ENCODE assay signal across 8 mouse cellular contexts in the genomic region with DNA sequence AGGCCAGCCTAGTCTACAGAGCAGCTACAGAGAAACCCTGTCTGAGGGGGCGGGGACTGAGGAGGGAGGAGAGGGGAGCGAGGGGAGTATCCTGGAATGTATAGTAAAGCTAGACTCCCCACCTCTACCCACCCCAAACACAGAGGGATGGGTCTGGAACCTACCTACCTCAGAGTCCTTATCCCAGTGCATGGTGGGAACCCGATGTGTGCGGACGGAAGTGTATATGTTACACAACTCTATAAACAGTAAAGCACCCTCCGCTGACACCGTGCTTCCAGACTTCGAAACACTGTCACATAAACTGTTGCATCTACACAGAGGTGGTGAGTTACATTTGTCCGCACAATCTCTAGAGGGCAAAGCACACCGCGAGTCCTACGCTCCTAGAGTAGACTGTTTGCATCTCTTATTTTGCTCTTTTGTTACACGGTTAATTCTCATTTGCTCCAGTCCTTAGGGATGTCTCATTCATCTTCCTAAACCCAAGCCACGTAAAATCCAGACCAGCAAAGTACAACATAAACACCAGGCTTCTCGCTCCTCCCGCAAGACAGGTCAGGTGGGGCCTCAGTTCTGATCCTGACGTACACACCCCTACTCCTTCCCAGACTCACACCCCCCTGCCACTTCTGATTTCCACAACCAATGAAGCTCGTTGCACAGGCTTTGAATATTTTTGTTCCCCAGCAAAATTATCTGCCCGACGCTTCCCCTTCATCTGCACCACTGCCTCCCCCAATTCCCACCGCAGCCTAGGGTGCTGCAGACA. TPM values are rescaled to one million over a fixed set of nuclear protein-coding genes. Genes with fewer than 3 reads are reported as not detected.
DNase-seq lines count a peak whose midpoint lies in the region; ATAC-seq and TF ChIP-seq lines count a peak whose summit lies in the region.

No protein-coding gene starts in this region.

- under 1% methylated on average over 21 of the region's 21 CpGs for WGBS in bone marrow, adult 2 months
- whole genome bisulfite sequencing in lung, embryonic 15.5 days: under 1% methylated on average over 21 of the region's 21 CpGs

- no peaks in the 10 kb centered on the region for H3K27me3 ChIP-seq in lung, embryonic 15.5 days

- no peaks in the 10 kb centered on the region for H3K36me3 ChIP-seq in lung, embryonic 15.5 days

- peak overlapping the region; percentile 93 for H3K4me3 ChIP-seq in bone marrow, adult 2 months (replicated peaks; ENCODE audit: control insufficient read depth, low read depth, low read length)
- peak overlapping the region; percentile 63 for H3K4me3 ChIP-seq in lung, embryonic 15.5 days

- H3K4me2 ChIP-seq in lung, embryonic 15.5 days: peak overlapping the region; percentile 94

- H3K9ac ChIP-seq in lung, embryonic 15.5 days: peak overlapping the region; percentile 58

- no peak for TF ChIP-seq CTCF in bone marrow, adult 2 months (IDR thresholded peaks at IDR 0.05; ENCODE audit: control insufficient read depth, insufficient read depth, low read length)

- no peaks in the 10 kb centered on the region for H3K9me3 ChIP-seq in lung, embryonic 15.5 days

- H3K27ac ChIP-seq in bone marrow, adult 2 months (ENCODE audit: control insufficient read depth, insufficient read depth, low read depth, low read length, poor library complexity): peak overlapping the region; percentile 14; the same call in 1 of the 2 replicates
- H3K27ac ChIP-seq in lung, embryonic 15.5 days: peak overlapping the region; percentile 17; the same call in 1 of the 2 replicates

- DNase-seq in kidney, adult 11 months: peak; percentile 13
- no peak for DNase-seq in kidney, adult 8-10 months
- no peak for DNase-seq in gastrocnemius, postnatal 4 days (ENCODE audit: low spot score in 2 of 2)

- peak; percentile 56 for ATAC-seq in erythroblast, adult 5-6 weeks (replicated peaks; ENCODE audit: low FRiP score, poor library complexity, severe bottlenecking)
- peak; percentile 53 for ATAC-seq in inflammation-experienced regulatory T-cells, adult 6 months
- ATAC-seq in lung, embryonic 15.5 days (ENCODE audit: borderline replicate concordance, extremely low read depth, low FRiP score, low TSS enrichment): peak; percentile 75; the same call in 1 of the 2 replicates
- peak; percentile 55; the same call in 1 of the 2 replicates for ATAC-seq in neutrophil, adult 5-6 weeks (ENCODE audit: extremely low read depth, insufficient number of reproducible peaks, low FRiP score, poor library complexity, severe bottlenecking)

- TF ChIP-seq POLR2A in bone marrow, adult 2 months (IDR thresholded peaks at IDR 0.05; ENCODE audit: borderline replicate concordance, control insufficient read depth, low read depth, low read length): no peak

- H3K4me1 ChIP-seq in bone marrow, adult 2 months (ENCODE audit: control insufficient read depth, insufficient read depth, low read length): no peaks in the 10 kb centered on the region; the same call in 1 of the 2 replicates
- no peaks in the 10 kb centered on the region for H3K4me1 ChIP-seq in lung, embryonic 15.5 days

RNA-seq across cellular contexts. Expression of gene Smyd3, which starts 0.7 kb away (rescaled TPM):
- 8.0 and 20.8 TPM in 2 replicates for polyA plus RNA-seq in bone marrow, adult 2 months (2011; ENCODE audit: insufficient read depth, insufficient read length, low replicate concordance, missing spikeins)
- total RNA-seq in erythroblast, adult 5-6 weeks (2015; ENCODE audit: low replicate concordance): 3.3 and 6.0 TPM in 2 replicates
- 2.1 and 10.3 TPM in 2 replicates for total RNA-seq in erythroblast, adult 5-6 weeks (2017; ENCODE audit: low replicate concordance)
- 10 to 100 TPM; 17.9 to 46.5 (median 40.8) TPM for polyA plus RNA-seq in inflammation-experienced regulatory T-cells, adult 6 months (2017; shearing (Covaris generic))
- 16.9 and 18.3 TPM in 2 replicates for polyA plus RNA-seq in lung, embryonic 15.5 days (2015; fragmentation: Nextera tagmentation; extraction: Ambion mirVana)
- 24.8 and 25.5 TPM in 2 replicates for total RNA-seq in neutrophil, adult 5-6 weeks (2017)
- 1 to 10 TPM; 7.8 TPM for total RNA-seq in gastrocnemius, postnatal 4 days (2021)

RNA-seq across cellular contexts. Expression of gene Tfb2m, which starts 28.9 kb away (rescaled TPM):
- polyA plus RNA-seq in bone marrow, adult 2 months (2011; ENCODE audit: insufficient read depth, insufficient read length, low replicate concordance, missing spikeins): 6.7 and 20.0 TPM in 2 replicates
- total RNA-seq in erythroblast, adult 5-6 weeks (2015; ENCODE audit: low replicate concordance): 7.1 and 13.6 TPM in 2 replicates
- total RNA-seq in erythroblast, adult 5-6 weeks (2017; ENCODE audit: low replicate concordance): 11.7 and 15.6 TPM in 2 replicates
- 10 to 100 TPM; 23.8 to 31.8 (median 27.3) TPM for polyA plus RNA-seq in inflammation-experienced regulatory T-cells, adult 6 months (2017; shearing (Covaris generic))
- 30.5 and 31.1 TPM in 2 replicates for polyA plus RNA-seq in lung, embryonic 15.5 days (2015; fragmentation: Nextera tagmentation; extraction: Ambion mirVana)
- 26.4 and 38.4 TPM in 2 replicates for total RNA-seq in neutrophil, adult 5-6 weeks (2017)
- 10 to 100 TPM; 16.1 to 19.5 TPM for total RNA-seq in gastrocnemius, postnatal 4 days (2021)

RNA-seq across cellular contexts. Expression of gene Cnst, which starts 29.0 kb away (rescaled TPM):
- 15.3 and 25.1 TPM in 2 replicates for polyA plus RNA-seq in bone marrow, adult 2 months (2011; ENCODE audit: insufficient read depth, insufficient read length, low replicate concordance, missing spikeins)
- total RNA-seq in erythroblast, adult 5-6 weeks (2015; ENCODE audit: low replicate concordance): 6.9 and 11.7 TPM in 2 replicates
- total RNA-seq in erythroblast, adult 5-6 weeks (2017; ENCODE audit: low replicate concordance): 18.7 and 20.4 TPM in 2 replicates
- polyA plus RNA-seq in inflammation-experienced regulatory T-cells, adult 6 months (2017; shearing (Covaris generic)): 10 to 100 TPM; 10.6 to 16.1 (median 16.0) TPM
- 16.1 and 18.0 TPM in 2 replicates for polyA plus RNA-seq in lung, embryonic 15.5 days (2015; fragmentation: Nextera tagmentation; extraction: Ambion mirVana)
- total RNA-seq in neutrophil, adult 5-6 weeks (2017): 39.8 and 49.5 TPM in 2 replicates
- total RNA-seq in gastrocnemius, postnatal 4 days (2021): 10 to 100 TPM; 33.5 to 36.4 TPM
